In genomic region chr8:91922211-91922874, GRCm38 (mm10) we compare ENCODE assay signal across 12 mouse cellular contexts.
A peak's percentile ranks its signal among the peaks of the same experiment; 100 is the strongest.
DNase-seq lines count a peak whose midpoint lies in the region; ATAC-seq and TF ChIP-seq lines count a peak whose summit lies in the region.
"Had no signal": no experiment of that assay in that cellular context is flagged by ENCODE, and none has a peak within 500 bp of the region (broad histone marks: within the 10 kb centered on the region; RNA-seq: fewer than 3 reads in every experiment).

No protein-coding gene starts in this region.

- no peak for ATAC-seq in midbrain, embryonic 16.5 days
- ATAC-seq in midbrain, embryonic 11.5 days (ENCODE audit: low FRiP score): no peak
- ATAC-seq: Patski had no signal

- H3K9me3 ChIP-seq in midbrain, embryonic 16.5 days (replicated peaks; ENCODE audit: control insufficient read depth, low read length, poor library complexity, severe bottlenecking): 0 out of 2 replicates have a peak, but pooled peaks cover 3% of the 10 kb centered on the region
- peaks cover 3% of the 10 kb centered on the region; the same call in 1 of the 2 replicates for H3K9me3 ChIP-seq in midbrain, embryonic 11.5 days (ENCODE audit: control insufficient read depth, low read length)

- TF ChIP-seq CTCF in left cerebral cortex, adult 2 months (IDR thresholded peaks at IDR 0.05): no peak

- no peaks in the 10 kb centered on the region for H3K36me3 ChIP-seq in midbrain, embryonic 16.5 days (ENCODE audit: control insufficient read depth, insufficient read depth, low read length)
- H3K36me3 ChIP-seq in midbrain, embryonic 11.5 days (ENCODE audit: control insufficient read depth, insufficient read depth, low read length): no peaks in the 10 kb centered on the region

- no peaks in the 10 kb centered on the region for H3K4me1 ChIP-seq in midbrain, embryonic 16.5 days (ENCODE audit: control insufficient read depth, insufficient read depth, low read length)
- H3K4me1 ChIP-seq in midbrain, embryonic 11.5 days (ENCODE audit: control insufficient read depth, insufficient read depth, low read length): no peaks in the 10 kb centered on the region

- intact Hi-C loops in left cerebral cortex, adult 2 months (cut with DNase I): no loop called here

- H3K27me3 ChIP-seq in midbrain, embryonic 16.5 days (ENCODE audit: control insufficient read depth, insufficient read depth, low read depth, low read length): no peaks in the 10 kb centered on the region
- no peaks in the 10 kb centered on the region for H3K27me3 ChIP-seq in midbrain, embryonic 11.5 days (ENCODE audit: control insufficient read depth, insufficient read depth, low read length)
- H3K27me3 ChIP-seq: Patski had no signal

- peak; percentile 10 for DNase-seq in left cerebral cortex, adult 11 months (ENCODE audit: low spot score)
- no peak for DNase-seq in left cerebral cortex, adult 2 months (ENCODE audit: extremely low spot score in 1 of 2, low spot score in 2 of 2)
- DNase-seq in right cerebral cortex, adult 2 months (ENCODE audit: low spot score in 2 of 2): peak; percentile 19 to 22
- no peak for DNase-seq in right cerebral cortex, postnatal 10 days (ENCODE audit: low spot score in 2 of 2)
- peak; percentile 24 for DNase-seq in c-Kit-positive CD71-positive TER-119-positive erythroid progenitor cells, embryonic 14.5 days (ENCODE audit: low spot score)
- DNase-seq in midbrain, embryonic 11.5 days (ENCODE audit: low spot score, missing footprints): no peak
- DNase-seq: adrenal gland, postnatal 14 days; cerebellum, adult 11-12 months; heart, postnatal 36 days had no signal

- H3K9ac ChIP-seq in midbrain, embryonic 16.5 days (ENCODE audit: low read depth, low read length): no peak overlapping the region
- no peak overlapping the region for H3K9ac ChIP-seq in midbrain, embryonic 11.5 days (ENCODE audit: low read length)

- H3K4me2 ChIP-seq in midbrain, embryonic 16.5 days (ENCODE audit: low read length): no peak overlapping the region
- no peak overlapping the region for H3K4me2 ChIP-seq in midbrain, embryonic 11.5 days

- H3K4me3 ChIP-seq in left cerebral cortex, adult 2 months: no peak overlapping the region
- H3K4me3 ChIP-seq in midbrain, embryonic 16.5 days (ENCODE audit: low read depth, low read length): no peak overlapping the region
- H3K4me3 ChIP-seq in midbrain, embryonic 11.5 days (ENCODE audit: low read depth, low read length): no peak overlapping the region
- H3K4me3 ChIP-seq: myocyte had no signal

- no peak overlapping the region for H3K27ac ChIP-seq in left cerebral cortex, adult 2 months
- no peak overlapping the region for H3K27ac ChIP-seq in midbrain, embryonic 16.5 days (ENCODE audit: low read length)
- no peak overlapping the region for H3K27ac ChIP-seq in midbrain, embryonic 11.5 days (ENCODE audit: low read depth, low read length)

- WGBS in midbrain, embryonic 16.5 days: 83% methylated on average over 3 of the region's 3 CpGs
- 77% methylated on average over 3 of the region's 3 CpGs for WGBS in midbrain, embryonic 11.5 days

Comparison
In these comparisons a context has a peak if more than half of its experiments do, and no peak if none do; other contexts are left out.
1. DNase-seq: peak in left cerebral cortex, adult 11 months (single experiment), right cerebral cortex, adult 2 months (2 of 2) and c-Kit-positive CD71-positive TER-119-positive erythroid progenitor cells, embryonic 14.5 days (single experiment); none in left cerebral cortex, adult 2 months (0 of 2), right cerebral cortex, postnatal 10 days (0 of 2) and midbrain, embryonic 11.5 days (single experiment).